Mouse (Mus musculus) retina, embryonic 14.5 days (tissue): ENCODE results near the gene Lexm.
A peak's percentile ranks its signal among the peaks of the same experiment; 100 is the strongest.

Experiments used
- DNase-seq: peaks from one replicate; pipeline ENCODE4 v3.0.0-alpha.2; 2015; ENCODE audit warnings: low spot score

The Lexm gene

DNA sequence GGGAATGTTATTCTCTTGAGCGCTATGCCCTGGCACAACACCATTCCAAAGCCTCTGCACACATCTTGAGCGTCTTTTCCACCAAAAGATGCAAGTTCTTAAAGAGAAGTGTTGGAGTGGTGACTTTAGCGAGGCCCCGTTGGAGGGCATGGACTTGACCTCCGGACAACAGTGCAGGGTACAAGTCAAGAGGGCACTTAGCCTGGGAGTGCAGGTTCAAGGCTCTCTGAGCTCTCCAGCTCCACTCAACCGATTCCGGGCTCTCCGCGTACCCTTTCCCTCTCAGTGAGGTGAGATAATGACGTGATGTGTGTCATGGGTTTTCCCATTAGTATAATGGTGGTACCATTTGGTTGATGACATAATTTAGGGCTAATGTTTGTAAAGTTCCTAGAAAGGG lies 7.2 kb upstream of the Lexm start:
- no peak for DNase-seq

DNA sequence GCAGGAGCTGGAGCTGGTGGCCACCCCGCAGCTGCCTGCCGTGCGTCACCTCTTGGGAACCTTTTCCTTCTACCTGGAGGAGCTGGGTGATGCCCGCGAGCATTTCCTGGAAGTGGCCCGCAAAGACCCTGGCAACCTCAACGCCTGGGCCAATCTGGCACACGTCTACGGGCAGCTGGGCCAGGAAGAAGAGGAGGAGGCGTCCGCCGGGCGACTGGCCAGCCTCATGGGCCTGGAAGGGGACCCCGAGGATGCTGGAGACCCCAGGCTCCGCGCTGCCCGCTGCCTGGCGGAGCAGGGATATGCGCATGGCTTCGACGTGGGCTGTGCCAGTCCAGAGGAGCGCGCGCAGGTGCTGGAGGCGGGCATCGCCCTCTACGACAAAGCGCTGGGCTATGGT lies 5.7 kb upstream of the Lexm start:
- DNase-seq, result no peak

DNA sequence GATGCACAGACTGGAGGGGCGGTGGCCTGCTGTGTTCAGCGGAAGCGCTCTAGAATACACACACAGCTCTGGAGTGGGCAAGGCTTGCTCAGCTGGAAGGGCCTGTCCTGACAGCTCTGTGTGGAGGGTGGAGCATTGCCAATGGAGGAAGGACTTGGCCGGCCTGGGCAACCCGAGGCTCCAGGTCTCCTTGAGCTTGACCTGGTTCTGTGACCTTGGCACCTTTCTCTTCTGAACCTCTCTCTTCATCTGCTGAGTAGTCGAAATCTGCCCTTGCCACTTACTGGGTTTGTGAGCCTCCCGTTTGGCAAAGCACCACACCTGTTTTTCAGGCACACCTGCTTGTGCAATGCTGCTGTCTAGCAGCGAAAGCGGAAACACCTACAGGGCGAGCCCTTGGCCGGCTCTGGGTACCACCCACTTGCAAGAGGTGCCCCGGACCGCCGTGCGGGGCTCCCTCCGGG lies 5.0 kb upstream of the Lexm start, which contains the start of gene Ttc22:
Gene Ttc22 (plus strand): TSS at position 403 of the 464 bp plus-strand sequence.
- no peak for DNase-seq

DNA sequence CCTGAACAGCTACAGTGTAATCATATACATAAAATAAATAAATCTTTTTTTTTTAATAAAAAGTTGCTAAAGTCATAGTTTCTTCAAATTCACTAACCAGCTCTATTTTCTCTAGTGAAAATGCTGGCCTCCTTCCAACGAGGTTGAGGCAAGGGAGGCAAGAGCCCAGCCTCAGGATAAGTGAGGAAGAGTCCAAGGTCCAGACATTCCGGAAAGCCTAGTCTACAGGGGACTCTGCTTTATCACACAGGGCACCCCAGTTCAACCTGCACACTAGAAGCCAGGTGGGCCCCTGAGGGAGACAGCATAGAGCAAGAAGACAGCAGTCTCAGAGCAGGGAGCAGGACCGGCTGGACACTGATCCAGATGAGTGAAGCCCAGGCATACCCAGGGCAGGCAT lies 4.4 kb upstream of the Lexm start:
- no peak for DNase-seq

DNA sequence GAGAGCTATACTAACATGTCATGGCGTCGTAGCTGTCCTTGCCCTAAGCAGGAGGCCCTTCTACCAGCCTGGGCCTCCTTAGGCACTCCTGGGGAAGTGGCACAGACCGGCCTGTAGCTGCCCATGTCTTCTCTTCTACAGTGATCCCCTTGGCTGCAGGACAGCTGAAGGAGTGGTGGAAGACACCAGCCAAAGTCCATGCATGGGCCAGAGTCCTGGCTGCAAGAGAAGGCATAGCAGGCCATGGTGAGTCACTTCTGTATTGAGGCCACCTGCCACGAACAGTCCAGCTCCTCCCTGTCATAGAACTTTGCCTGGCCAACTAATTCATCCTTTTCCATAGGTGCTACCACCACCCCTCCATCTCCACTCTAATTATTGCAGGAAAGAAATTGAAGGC lies 1.9 kb upstream of the Lexm start:
- DNase-seq, result no peak

DNA sequence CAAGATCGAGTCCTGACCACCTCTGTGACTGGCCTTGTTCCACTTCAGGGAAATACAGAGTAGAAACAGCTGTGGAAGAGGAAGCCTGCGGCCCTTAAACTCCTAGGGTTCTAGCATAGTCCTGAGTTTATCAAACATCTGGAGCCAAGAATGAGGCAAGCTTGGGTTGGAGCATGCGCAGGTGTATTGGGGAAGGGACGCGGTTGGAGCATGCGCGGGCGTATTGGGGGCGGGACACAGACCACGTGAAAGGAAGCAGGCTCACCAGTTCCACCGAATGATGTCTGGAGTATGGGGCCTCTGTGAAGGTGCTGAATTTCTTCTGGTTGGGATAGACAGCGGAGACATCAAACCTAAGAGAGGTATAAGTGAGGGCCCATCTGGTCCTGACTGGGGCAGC lies 1.4 kb downstream of the Lexm start:
- no peak for DNase-seq

DNA sequence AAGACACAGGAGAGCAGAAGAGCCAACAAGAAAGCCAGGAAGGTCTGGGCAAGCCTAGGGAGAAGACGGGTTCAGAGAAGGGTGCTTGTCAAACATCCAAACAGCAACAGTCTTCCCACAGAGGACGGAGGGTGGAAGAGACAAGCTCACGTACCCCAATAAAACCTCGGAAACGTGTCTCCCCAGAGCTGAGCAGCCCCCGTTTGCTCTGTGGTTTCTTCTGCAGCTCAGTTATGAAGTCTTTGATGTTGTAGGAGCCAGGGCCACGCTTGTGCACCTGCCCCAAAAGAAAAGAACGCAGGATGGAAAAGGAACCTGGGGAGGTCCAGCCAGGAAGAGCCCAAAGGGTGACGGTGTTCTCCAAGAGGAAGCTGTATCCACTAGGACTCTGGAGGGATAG lies 2.2 kb downstream of the Lexm start:
- no peak for DNase-seq

DNA sequence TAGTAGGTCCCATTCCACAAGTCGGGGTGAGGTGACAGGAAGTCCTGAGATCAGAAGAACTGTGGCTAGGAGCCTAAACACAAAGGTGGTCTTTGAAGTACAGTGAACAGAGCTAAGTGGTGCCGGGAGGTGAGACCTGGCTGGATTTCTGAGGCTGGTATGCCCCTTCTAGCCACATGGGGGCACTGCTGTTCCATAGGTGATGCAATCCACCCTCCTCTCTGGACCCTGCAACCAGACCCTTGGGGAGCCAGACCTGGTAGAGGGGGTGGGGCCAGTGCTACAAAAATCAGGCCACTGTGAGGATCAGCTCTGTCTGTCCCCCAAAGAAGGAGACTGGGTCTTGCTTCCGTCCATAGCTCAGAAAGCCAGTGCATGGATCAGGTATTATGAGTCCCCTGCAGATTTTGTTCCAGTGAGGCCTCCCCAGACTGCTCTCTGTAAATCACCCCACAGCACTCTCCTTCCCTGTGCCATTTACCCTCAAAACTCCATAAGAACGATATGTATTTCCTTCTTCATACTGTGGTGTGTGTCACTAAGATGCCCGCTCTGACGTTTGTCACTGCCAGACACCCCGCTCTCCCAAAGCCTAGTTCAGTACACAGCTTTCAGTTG lies 2.8 kb downstream of the Lexm start:
- DNase-seq, result peak; percentile 94

DNA sequence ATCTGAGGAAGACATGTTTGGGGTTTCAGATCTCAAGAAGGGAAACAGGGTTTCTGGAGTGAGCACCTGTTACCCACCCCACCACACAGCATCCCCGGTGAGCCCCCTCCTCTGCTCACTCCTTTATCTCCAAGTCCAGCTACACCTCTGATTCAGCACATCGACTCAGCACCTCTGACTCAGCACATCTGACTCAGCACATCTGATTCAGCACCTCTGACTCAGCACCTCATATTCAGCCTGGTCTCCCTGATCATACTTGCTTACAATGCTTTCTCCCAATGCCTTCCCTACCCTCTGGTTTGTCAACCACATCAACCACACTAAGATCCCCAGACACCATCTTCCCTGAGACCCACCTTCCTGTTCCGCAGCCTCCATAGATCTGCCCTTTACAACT lies 3.5 kb downstream of the Lexm start:
- no peak for DNase-seq

DNA sequence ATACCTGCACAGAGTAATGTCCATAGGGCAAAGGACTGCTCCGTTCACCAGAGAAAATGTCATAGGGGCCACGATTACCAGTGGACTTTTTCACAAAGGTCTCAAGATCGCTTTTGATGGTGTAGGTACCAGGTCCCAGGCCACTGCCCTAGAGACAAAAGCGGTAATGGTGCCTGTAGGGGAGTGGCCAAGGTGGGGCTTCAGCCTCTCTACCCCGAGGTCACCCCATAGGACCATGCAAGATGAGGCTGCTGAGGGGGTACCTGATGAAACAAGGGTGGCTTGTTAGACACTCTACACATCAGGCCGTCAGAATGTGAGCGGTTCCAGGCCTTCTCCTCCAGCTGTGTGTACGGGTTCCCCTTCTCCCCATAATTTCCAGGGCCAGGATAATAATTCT lies 3.9 kb downstream of the Lexm start:
- no peak for DNase-seq

DNA sequence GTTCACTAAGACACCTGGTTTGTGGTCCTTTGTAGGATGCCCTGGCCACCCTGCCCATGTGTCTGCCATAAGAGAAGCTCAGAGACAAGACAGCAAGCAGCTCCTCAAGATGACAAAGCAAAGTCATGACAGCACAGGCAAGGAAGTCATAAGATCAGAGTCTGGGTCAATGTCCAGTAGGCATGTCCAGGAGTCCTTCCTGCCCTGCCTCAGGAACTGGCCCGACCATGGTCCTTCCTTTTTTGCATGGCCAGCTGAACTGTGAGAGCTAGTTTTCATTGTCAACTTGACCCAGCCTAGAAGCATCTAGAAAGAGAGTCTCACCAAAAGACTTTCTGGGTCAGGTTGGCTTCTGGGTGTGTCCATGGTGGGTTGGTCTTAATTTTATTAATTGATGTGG lies 9.1 kb downstream of the Lexm start:
- DNase-seq, result no peak

DNA sequence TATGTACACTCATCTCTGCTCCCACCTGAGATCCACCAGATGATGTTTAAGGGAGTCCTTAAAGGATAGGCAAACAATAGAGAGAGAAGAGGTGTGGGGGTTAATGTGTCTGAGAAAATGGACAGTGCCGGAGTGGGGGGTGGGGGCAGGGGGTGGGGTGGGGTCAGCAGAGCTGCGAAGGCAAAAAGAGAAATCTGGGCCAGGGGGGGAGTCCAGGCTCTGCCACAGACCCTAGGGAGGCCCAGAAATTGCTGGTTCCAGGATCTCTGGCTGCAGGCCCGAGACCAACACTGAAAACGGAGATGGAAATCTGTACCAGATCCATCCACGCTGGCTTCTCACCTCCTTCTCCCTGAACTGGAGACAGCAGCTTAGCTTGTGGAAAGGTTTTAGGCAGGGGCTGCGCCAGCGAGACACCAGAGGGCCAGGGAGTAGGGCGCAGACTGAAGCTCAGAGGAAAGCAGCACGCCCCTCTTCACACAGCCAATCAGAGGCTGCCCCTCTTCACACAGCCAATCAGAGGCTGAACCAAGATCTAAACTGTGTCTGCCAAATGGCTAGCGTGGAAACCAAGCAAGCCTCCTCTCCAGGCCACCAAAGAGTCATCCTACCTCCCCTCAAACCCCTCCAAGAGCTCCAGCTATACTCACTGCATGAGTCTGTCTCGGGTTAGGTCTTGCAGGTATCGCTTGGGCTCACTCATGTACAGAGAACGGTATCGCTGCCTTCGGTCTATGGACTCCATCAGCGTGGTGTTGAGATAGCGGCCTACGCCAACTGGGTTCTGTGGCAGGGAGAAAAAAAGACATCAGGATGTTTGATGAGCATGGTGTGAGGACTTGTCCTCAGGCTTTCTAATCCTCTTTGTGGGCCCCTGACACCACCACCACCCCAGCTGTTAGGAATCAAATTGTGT lies 10.1 kb downstream of the Lexm start:
- DNase-seq, result peak; percentile 56

DNA sequence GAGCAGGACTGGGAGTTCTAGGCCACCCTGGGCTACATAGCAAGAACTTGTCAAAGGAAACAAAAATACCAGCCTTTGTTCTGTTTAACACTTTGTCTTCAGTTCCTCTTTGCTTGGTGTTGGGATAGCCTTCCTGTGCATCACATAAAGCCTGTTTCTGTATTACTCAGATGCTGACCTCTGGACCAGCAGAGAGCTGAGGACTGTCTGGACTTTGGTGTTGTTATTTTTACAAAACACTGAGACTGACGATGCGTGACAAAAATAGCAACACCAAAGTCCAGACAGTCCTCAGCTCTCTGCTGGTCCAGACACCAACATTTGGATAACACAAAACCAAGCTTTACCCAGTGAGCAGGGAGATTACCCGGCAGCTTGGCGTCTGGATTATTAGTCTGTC lies 16.3 kb downstream of the Lexm start:
- DNase-seq, result no peak

DNA sequence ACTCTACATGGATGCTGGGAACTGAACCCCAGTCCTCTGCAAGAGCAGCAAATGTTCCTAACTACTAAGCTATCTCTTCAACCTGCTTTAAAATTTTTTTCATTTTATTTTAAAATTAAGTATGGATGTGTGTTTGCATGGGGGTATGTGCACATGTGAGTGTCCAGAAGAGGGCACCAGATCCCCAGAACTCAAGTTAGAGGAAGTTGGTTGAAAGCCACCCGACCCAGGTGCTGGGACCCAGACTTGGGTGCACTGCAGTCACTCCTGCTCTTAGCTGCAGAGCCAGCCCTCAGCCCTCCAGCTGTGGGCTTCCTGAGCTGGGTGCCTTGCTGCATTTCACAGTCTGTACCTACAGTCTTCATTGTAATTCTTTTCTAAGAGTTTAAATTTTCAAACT lies 17.6 kb downstream of the Lexm start:
- DNase-seq, result no peak

DNA sequence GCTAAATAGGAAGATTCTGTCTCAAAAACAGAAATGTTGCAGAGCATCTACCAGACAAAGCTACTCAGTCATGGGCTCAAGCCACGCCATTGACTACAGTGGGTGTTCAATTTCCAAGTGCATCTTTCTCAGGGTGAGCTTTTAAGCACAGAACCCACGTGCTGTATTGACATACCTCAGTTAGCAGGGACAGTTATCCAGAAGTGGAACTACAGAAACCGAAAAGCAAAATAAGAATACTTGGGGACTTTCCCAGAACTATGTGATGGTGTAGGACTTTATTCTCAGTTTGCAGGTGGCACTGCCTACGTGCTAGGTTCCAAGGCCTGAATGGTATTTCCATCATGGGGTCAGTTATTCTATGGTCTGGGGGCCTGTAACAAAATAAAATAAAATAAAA lies 19.3 kb downstream of the Lexm start:
- DNase-seq, result no peak

DNA sequence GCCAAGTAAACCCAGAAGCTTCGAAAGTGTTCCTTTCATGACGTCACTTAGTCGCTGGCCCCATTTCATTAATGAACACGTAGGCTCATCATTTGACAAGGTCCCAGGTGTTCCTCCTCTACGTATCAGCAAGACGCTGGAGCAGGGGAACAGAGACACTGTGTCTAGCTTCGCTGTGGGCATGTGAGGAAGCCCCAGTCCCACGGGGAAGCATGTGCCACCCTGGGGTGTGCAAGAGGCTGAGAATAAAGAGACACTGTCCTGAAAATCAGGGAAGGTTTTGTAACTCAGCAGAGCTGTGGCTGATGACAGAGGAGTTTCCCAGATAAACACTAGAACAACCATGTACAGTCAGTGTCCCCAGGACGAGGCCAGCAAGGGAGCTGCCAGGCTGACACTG lies 20.0 kb downstream of the Lexm start:
- no peak for DNase-seq

DNA sequence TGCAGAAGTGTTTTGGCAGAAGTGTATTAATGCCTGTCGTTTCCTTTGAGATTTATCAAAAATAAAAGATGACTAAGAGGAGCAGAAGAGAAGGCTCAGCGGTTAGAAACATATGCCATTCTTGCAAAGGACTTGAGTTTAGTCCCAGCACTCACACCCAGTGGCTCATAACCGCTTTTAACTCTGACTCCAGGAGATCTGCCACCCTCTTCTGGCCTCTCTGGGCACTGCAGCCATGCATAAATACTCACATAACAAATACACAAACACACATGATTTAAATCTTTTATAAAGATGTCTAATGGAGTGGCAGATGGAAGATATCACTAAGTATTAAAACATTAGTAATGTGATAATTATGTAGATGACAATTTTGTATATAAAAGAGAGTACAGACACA lies 20.8 kb downstream of the Lexm start:
- DNase-seq, result no peak

DNA sequence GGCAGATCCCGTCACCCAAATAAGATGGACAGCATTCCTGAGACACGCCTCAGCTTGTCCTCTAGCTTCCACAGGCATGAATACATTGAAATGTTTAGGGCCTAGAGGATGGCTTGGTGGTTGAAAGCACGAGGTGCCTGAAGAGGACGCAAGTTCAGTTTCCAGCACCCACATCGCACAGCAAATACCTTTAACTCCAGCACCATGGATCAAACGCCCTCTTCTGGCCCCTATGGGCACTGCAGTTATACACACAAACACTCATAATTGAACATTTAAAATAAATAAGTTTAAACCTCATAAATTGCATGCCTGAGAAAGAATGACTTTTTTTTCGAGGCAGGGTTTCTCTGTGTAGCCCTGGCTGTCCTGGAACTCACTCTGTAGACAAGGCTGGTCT lies 23.4 kb downstream of the Lexm start:
- DNase-seq, result peak; percentile 20

DNA sequence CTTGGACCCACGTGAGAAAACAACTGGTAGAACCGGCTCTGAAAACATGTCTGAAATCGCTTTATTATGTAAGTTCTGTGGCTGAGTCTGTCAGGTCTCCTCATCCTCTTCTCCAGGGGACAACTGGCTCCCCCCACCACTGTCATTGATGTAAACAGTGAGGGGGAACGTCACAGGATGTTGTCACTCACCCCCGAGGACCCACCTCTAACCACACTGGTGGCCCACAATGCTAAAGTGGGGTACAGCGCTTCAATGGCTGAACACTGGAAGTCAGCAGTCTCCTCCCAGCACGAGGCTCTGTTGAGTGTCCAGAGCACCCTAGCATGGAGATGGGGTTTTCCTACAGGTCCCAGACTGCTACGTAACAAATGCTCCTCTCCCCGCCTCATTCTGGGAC lies 26.2 kb downstream of the Lexm start:
- DNase-seq, result no peak

DNA sequence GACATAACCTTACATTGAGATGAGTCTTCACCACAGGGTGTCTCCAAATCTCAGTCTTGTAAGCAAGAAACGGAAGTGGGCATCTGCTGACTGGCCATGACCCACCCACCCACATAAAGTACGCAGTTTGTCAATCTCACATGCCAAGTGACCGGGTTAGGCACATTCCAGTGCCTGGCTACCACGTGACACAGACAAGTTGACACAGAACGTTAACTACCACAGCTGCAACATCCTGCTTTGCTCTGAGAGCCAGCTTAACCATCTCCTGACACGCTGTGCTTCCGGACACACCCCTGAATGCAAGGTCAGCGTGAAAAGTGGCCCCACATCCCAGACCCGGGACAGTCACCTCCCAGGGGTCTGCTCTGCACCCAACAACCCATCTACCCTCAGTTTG lies 26.9 kb downstream of the Lexm start:
- DNase-seq, result no peak

DNA sequence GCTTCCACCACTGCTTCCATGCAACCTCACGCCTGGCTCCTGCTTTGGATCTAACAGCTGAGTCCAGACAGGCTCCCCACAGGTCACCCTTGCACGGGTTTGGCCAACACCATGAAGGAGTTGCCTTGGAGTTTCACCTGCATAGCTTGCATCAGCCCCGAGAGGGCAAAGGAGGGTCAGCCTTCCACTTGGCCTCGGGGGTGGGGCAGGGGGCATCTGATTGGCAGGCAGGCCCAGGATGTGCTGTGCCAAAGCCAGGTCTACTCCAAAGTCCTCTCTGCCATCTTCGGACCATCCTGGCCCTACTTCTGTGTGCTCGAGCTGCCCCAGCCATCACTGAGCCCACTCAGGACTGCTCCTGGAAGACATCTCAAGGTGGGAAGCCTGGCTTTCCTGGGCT lies 30.0 kb downstream of the Lexm start:
- no peak for DNase-seq

DNA sequence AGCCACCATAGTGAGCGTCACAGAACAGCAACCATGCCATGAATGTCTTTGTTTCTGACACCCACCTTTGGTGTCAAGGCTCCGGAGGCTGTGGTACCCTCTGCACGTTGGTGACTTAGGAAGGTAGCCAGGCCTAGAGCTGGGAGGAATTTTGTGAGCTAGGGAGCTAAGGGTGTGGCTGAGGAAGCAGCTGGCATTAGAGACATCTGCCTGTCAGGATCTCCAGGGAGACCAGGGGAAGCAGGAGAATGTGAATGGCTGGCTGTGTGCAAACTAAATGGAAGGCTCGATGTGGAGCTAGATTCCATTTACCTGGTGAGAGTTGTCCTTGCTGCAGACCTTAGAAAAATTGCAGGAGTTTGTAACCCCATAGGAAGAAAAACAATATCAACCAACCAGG lies 32.4 kb downstream of the Lexm start:
- no peak for DNase-seq

DNA sequence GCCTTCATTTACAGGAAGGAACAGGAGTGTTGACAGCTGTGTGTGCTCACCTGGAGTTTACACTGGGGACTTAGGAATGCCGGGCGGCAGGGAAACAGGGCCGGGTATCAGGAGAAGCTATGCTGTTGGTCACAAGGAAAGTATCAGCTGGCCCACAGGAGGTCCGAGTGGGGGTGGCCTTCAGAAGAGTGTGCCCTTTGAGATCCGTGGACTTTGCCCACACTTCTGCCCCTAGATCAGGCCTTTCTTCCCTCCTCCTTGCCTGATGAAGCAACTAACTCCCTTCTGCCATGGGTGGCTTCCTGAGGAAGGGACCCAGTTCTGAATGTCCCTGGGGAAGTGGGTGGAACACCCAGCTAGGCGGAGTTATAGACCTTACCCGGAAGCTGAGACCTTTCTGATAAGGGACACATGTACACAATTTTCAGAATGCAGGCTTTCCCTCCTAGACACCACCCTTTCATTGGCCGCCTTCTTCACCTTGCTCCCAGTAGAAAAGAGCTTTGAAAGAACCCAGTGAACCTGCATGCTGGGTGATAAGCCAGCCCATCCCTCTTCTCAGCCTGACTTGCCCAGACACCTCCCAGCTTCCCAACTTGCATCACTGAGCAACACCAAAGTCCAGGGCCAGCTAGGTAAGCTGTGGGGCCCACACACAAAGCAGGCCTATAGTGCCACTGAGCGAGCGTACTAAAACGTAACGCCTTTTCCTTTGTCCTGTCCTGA lies 34.5 kb downstream of the Lexm start:
- no peak for DNase-seq
